Mouse (Mus musculus) G1E (cell line): ENCODE results near the gene Slc25a21.

Experiments used
- CTCF ChIP-seq: IDR thresholded peaks from 2 replicates; pipeline ENCODE4 v1.5.1; 2012; ENCODE audit warnings: low read depth, low read length, inconsistent platforms, mixed read lengths
- GATA1 ChIP-seq: IDR thresholded peaks from 2 replicates; pipeline ENCODE4 v1.6.1; 2012; ENCODE audit warnings: borderline replicate concordance, low read length, inconsistent platforms, mixed read lengths

DNA sequence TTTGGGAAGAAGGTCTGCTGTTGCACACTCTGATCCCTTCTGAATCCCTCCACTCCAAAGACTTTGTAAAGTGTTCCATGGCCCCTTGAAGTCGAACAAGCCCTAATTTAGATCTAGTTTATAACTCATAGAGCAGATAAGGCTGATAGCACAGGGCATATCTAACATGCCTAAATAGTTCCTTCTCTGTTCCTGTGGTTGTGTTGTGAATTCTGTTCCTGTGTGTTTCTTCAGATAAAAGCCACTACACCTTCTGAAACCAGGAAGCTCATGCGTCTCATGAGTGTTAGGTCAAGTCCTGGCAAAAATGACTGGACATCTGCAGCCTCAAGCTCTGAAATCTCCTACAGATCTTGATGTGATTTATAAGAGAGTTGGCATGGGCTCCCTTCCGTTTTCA is 326.7 kb downstream of the Slc25a21 start:
- no peak for TF ChIP-seq CTCF
- no peak for TF ChIP-seq GATA1
